Mouse (Mus musculus): ENCODE results near the gene Prkcsh.

DNA sequence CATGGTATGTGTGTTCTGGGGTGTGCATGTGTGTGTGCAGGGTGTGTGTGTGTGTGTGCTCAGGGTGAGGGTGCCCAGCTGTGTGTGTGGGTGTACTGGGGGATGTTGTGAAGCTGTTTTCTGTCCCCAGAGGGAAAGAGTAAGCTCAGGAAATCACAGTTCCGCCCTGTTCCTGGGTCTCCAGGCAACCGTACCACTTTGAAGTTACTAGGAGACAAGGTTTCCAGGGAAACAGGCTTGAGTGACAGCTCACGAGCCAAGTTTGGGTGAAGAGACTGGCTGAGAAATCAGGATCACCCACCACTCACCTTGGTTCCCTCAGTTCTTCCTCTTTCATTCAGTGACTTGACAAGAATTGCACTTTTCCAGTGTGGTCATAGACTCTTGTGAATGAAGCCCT, 49.0 kb upstream of the Prkcsh start:
- TF ChIP-seq POLR2A (IDR thresholded peaks at IDR 0.05; ENCODE audit: borderline replicate concordance, control insufficient read depth, low read depth, low read length) (no peak), CTCF (IDR thresholded peaks at IDR 0.05; ENCODE audit: control insufficient read depth, insufficient read depth, low read length) (no peak)
